Mouse (Mus musculus) forebrain, embryonic 16.5 days (tissue): ENCODE results near the gene Clint1. TPM values are rescaled to one million over a fixed set of nuclear protein-coding genes. Genes with fewer than 3 reads are reported as not detected.
A peak's percentile ranks its signal among the peaks of the same experiment; 100 is the strongest.
"Not testable (repeated sequence)": the region's sequence is repeated elsewhere in the genome, so short reads cannot be mapped to it uniquely, and the experiment has no call there.

Experiments
- ATAC-seq: fragments of 200-750 bp; cut with Nextera tagmentation; 2 replicates; pipeline ENCODE4 v1.8.0; 2017; ENCODE audit warnings: mild to moderate bottlenecking, moderate library complexity
- H3K27ac ChIP-seq: fragments of 300-500 bp; sonication (generic); 2 replicates; pipeline ENCODE4 v1.5.1; 2014; ENCODE audit warnings: low read length, control low read depth
- H3K27me3 ChIP-seq: fragments of 300-500 bp; sonication (generic); replicated peaks from 2 replicates; pipeline ENCODE4 v1.6.1; 2014; ENCODE audit warnings: low read length; ENCODE audit not compliant: control insufficient read depth, insufficient read depth
- H3K36me3 ChIP-seq: fragments of 300-500 bp; sonication (generic); 2 replicates; pipeline ENCODE4 v1.6.1; 2014; ENCODE audit not compliant: control insufficient read depth, insufficient read depth
- H3K4me1 ChIP-seq: fragments of 300-500 bp; sonication (generic); replicated peaks from 2 replicates; pipeline ENCODE4 v1.6.1; 2014; ENCODE audit warnings: low read length; ENCODE audit not compliant: control insufficient read depth, insufficient read depth
- H3K4me2 ChIP-seq: fragments of 300-500 bp; sonication (generic); 2 replicates; pipeline ENCODE4 v1.6.1; 2014; ENCODE audit warnings: mild to moderate bottlenecking, low read length, control low read depth
- H3K4me3 ChIP-seq: fragments of 300-500 bp; sonication (generic); replicated peaks from 2 replicates; pipeline ENCODE4 v1.5.1; 2014; ENCODE audit warnings: mild to moderate bottlenecking, low read length, control low read depth
- H3K9ac ChIP-seq: fragments of 300-500 bp; sonication (generic); replicated peaks from 2 replicates; pipeline ENCODE4 v1.6.1; 2014; ENCODE audit warnings: low read depth, low read length, control low read depth
- H3K9me3 ChIP-seq: fragments of 300-500 bp; sonication (generic); 2 replicates; pipeline ENCODE4 v1.6.1; 2016; ENCODE audit warnings: low read length; ENCODE audit not compliant: control insufficient read depth
- WGBS: fragments of 180-500 bp; shearing (Covaris S2); extraction: QIAGEN DNeasy Blood & Tissue Kit; methylation state at CpG from one replicate; pipeline ENCODE4 v1.1.7; 2014; 5-methylcytosine and 5-hydroxymethylcytosine counted together
- polyA plus RNA-seq: library from polyadenylated mRNA; unstranded; fragments of >200 nt; fragmentation: Nextera tagmentation; extraction: Ambion mirVana; gene quantifications from 2 replicates; pipeline ENCODE4 v1.2.1, GENCODE M21; 2015

Gene Clint1
- polyA plus RNA-seq, 1 experiment from 2014 or later, result 45.1 TPM

DNA sequence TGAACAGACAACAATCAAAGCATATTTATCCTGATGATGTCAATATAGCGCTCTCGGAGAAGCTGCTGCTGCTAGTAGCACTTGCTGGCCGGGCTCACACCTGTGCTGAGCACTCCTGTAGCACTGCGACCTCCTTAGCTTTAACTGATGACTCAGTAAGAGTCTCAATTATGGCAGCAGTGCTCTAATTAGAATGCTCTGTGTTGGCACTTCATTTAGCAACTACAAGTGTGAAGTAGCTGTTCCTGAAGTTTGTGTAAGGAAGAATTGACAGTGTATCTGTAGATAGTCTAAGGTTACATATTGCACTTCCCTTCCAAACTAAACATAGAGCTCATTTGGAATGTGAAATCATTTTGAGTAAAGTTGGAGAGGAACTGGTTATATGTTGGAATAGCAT, 14.7 kb downstream of the Clint1 start:
- Histone ChIP-seq H3K9me3 (no peaks in the 10 kb centered on the region), H3K27me3 (no peaks in the 10 kb centered on the region), H3K36me3 (no peaks in the 10 kb centered on the region), H3K4me1 (no peaks in the 10 kb centered on the region; the same call in 1 of the 2 replicates), H3K4me3 (no peak overlapping the region), H3K9ac (no peak overlapping the region), H3K4me2 (no peak overlapping the region), H3K27ac (no peak overlapping the region)
- WGBS, result 73% methylated on average over 4 of the region's 4 CpGs
- ATAC-seq, result 0 out of 2 replicates have a peak, but pooled peaks have one; percentile 36

- 84% methylated on average over 1 of the region's 1 CpGs for WGBS
- Histone ChIP-seq H3K4me3 (no peak overlapping the region), H3K9me3 (no peaks in the 10 kb centered on the region), H3K36me3 (no peaks in the 10 kb centered on the region), H3K27me3 (no peaks in the 10 kb centered on the region), H3K4me1 (no peaks in the 10 kb centered on the region; the same call in 1 of the 2 replicates), H3K27ac (no peak overlapping the region), H3K4me2 (no peak overlapping the region), H3K9ac (no peak overlapping the region)
- no peak for ATAC-seq
Observed at GRCm38 (mm10) chr11:45873666-45874065, 21.8 kb downstream of the Clint1 start.

DNA sequence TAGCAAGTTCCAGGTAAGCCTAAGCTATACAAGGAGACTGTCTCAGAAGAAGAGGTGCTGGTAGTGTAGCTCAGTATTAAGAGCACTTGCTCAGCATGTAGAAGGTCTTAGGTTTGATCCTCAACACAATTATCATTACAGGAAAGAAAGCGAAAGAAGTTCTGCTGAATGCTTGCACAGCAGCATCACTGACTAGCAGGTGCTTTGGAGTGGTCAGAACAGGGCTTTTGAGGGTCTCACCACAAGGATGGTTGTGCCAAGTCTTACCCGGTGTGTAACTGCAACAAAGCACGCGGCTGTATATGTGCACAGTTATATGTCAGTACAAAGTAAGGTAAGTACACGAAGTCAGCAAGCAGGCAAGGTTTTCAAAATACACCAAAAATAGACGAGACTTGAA, 22.4 kb downstream of the Clint1 start:
- Histone ChIP-seq H3K4me1 (no peaks in the 10 kb centered on the region; the same call in 1 of the 2 replicates), H3K27me3 (no peaks in the 10 kb centered on the region), H3K9me3 (no peaks in the 10 kb centered on the region), H3K4me3 (no peak overlapping the region), H3K36me3 (no peaks in the 10 kb centered on the region), H3K4me2 (no peak overlapping the region), H3K27ac (no peak overlapping the region), H3K9ac (no peak overlapping the region)
- ATAC-seq, result no peak
- WGBS, result 96% methylated on average over 6 of the region's 6 CpGs

- no peak for ATAC-seq
- no peak overlapping the region for H3K9ac ChIP-seq
- no peaks in the 10 kb centered on the region for H3K27me3 ChIP-seq
- H3K9me3 ChIP-seq, result no peaks in the 10 kb centered on the region
- H3K36me3 ChIP-seq, result no peaks in the 10 kb centered on the region
- H3K4me1 ChIP-seq, result peaks cover under 1% of the 10 kb centered on the region; the same call in 1 of the 2 replicates
- H3K27ac ChIP-seq, result no peak overlapping the region
- no peak overlapping the region for H3K4me3 ChIP-seq
- H3K4me2 ChIP-seq, result no peak overlapping the region
- WGBS, result 92% methylated on average over 7 of the region's 7 CpGs
Observed at GRCm38 (mm10) chr11:45875351-45875935, 23.6 kb downstream of the Clint1 start.

DNA sequence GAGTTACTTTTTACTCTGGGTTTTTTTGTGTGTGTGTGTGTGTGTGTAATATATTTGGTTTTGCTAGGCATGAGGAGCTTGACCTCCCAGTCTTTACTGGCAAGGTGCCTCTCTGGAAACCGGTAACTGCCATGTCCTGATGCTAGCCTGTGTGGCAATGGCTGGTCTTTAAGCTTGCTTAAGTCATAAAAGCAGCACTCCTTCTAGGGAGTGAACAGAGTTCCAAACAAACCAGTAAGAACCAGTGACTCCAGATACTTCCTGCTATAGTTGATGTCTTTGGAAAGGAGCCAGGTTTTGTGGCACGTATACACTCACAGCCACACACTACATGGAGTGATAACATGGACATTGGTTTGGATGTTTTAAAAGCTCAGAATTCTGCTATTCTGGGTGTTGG, 24.2 kb downstream of the Clint1 start:
- H3K36me3 ChIP-seq, result no peaks in the 10 kb centered on the region
- H3K27me3 ChIP-seq, result no peaks in the 10 kb centered on the region
- no peaks in the 10 kb centered on the region for H3K9me3 ChIP-seq
- 79% methylated on average over 2 of the region's 2 CpGs for WGBS
- no peak overlapping the region for H3K27ac ChIP-seq
- ATAC-seq, result no peak
- no peak overlapping the region for H3K4me2 ChIP-seq
- no peak overlapping the region for H3K9ac ChIP-seq
- H3K4me3 ChIP-seq, result no peak overlapping the region
- peaks cover 5% of the 10 kb centered on the region; the same call in 1 of the 2 replicates for H3K4me1 ChIP-seq

- not testable (repeated sequence) for H3K9ac ChIP-seq, H3K36me3 ChIP-seq, H3K4me2 ChIP-seq, H3K4me3 ChIP-seq, H3K9me3 ChIP-seq, H3K27ac ChIP-seq, ATAC-seq, H3K27me3 ChIP-seq, H3K4me1 ChIP-seq
- WGBS, result 79% methylated on average over 4 of the region's 4 CpGs
Observed at GRCm38 (mm10) chr11:45879366-45879765, 27.5 kb downstream of the Clint1 start.

DNA sequence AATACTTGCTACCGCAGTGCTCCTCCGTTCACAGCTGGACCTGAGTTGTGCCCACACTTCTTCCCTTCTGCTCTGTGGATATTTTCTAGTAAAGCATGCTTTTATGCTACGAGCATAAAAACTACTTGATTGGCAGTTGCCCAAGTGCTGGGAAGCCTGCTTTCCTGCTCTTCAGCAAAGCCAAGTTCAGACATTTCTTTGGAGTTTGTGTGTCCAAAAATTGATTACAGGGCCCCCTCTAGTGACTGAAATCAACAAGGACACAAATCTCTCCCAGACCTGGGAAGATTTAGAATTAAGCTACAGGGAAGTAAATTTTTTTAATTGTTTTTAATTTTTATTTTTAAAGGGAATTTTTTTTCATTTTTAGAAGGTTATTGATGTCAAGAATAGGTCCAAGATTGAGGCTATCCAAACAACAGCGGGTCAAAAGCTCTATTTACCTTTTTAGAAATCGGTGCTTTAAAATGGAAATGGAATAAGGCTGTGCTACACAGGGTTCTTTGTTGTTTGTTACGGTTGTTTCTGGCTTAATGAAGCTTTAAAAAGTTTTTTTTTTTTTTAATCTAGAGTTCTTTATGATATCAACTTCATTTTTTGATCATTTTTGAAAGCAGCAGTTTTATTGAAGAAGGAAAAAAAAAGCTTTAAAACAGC, 29.3 kb downstream of the Clint1 start:
- no peaks in the 10 kb centered on the region for H3K27me3 ChIP-seq
- no peak overlapping the region for H3K4me2 ChIP-seq
- no peaks in the 10 kb centered on the region for H3K36me3 ChIP-seq
- no peak overlapping the region for H3K27ac ChIP-seq
- no peaks in the 10 kb centered on the region for H3K9me3 ChIP-seq
- peak; percentile 67; the same call in 1 of the 2 replicates for ATAC-seq
- H3K9ac ChIP-seq, result no peak overlapping the region
- WGBS, result 6% methylated on average over 6 of the region's 6 CpGs
- H3K4me3 ChIP-seq, result no peak overlapping the region
- H3K4me1 ChIP-seq, result peaks cover 9% of the 10 kb centered on the region

DNA sequence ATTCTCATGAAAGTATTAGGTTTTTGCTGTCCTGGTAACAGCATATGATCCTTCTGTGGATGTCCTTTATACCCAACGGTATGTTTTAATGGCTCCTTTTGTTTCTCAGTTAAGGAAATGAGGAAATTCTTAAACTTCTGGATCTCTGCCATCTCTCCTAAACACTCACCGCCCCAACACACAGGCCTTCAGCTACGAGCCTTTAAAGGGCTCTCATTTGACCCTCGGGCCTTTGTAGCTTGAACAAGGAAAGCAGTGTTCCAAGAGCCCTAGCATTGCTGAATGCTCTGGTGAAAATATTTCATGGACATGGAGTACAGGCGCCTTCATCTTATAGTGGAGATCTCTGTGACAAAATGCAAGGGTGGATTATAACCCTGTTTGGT, 29.8 kb downstream of the Clint1 start:
- Histone ChIP-seq H3K36me3 (no peaks in the 10 kb centered on the region), H3K27ac (no peak overlapping the region), H3K4me2 (no peak overlapping the region), H3K9ac (no peak overlapping the region), H3K9me3 (no peaks in the 10 kb centered on the region), H3K27me3 (no peaks in the 10 kb centered on the region), H3K4me3 (no peak overlapping the region), H3K4me1 (peaks cover 9% of the 10 kb centered on the region)
- 7% methylated on average over 5 of the region's 5 CpGs for WGBS
- peak; percentile 76 for ATAC-seq

DNA sequence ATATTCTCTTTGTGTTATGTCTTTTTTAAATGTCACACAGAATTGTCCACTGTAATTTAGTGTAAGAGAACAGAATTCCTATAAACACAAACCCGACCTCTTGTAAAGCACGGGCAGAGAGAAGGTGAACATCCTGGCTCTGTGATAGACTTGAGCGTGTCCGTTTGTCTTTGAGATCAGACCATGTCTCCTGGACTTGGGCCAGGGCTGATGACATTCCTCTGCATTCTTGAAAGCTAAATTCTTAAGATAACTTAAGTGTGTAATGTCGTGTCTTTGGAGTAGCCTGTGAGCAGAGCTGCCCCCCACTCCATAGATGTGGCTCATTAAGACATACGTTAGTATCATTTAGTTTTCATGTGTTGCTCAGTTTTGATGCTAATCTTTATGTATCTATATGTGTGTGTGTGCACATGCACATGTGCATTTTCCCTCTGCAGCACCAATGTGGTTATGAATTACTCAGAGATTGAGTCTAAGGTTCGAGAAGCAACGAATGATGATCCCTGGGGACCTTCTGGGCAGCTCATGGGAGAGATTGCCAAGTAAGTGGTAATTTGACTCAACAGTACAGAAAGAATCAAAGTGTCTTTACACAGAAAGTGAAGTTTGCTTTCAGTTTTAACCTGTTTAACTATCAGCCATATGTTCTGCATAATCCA, 31.6 kb downstream of the Clint1 start:
- ATAC-seq, result no peak

More for the DNA sequence above, 31.6 kb downstream of the Clint1 start:
- no peaks in the 10 kb centered on the region for H3K27me3 ChIP-seq
- peaks cover 3% of the 10 kb centered on the region for H3K36me3 ChIP-seq
- H3K4me2 ChIP-seq, result no peak overlapping the region
- WGBS, result 43% methylated on average over 8 of the region's 8 CpGs
- H3K9ac ChIP-seq, result no peak overlapping the region
- H3K4me3 ChIP-seq, result no peak overlapping the region
- H3K4me1 ChIP-seq, result peaks cover 11% of the 10 kb centered on the region
- no peak overlapping the region for H3K27ac ChIP-seq
- H3K9me3 ChIP-seq, result no peaks in the 10 kb centered on the region
